Mouse (Mus musculus) right cerebral cortex, postnatal 10 days (tissue): ENCODE data around the gene Tnfrsf17.
"Not testable (repeated sequence)": the region's sequence is repeated elsewhere in the genome, so short reads cannot be mapped to it uniquely, and the experiment has no call there.

Experiments used
- DNase-seq, 2 experiments: peaks; one replicate each; pipeline ENCODE4 v3.0.0; 2021; ENCODE audit warnings: low spot score in 2 of 2

Gene Tnfrsf17

GRCm38 (mm10) chr16:11313512-11313911 lies at the start of gene Tnfrsf17:
Gene Tnfrsf17, plus strand, starts transcription at chr16:11313812.
- no peak for DNase-seq

DNA sequence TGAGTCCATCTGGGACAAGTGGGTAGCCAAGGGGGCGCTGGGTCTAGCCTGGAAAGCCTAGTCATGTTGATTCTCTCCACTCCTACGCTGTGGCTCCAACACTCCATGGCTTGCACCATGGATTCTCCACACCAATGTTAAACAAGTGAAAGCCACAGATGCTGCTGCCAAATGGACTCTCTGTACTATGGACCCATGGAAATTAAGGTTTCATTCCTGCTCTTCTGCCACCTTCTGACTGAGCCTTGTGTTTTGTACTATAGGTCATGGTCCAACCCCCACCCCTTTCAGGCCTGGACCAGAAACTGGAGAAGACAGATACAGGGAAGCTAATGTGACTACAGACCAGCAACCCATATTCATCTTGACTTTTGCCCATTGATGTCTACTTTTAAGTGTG lies 47.1 kb upstream of the Tnfrsf17 start:
- DNase-seq, result no peak

GRCm38 (mm10) chr16:11269808-11270207 lies 43.8 kb upstream of the Tnfrsf17 start:
- no peak for DNase-seq

DNA sequence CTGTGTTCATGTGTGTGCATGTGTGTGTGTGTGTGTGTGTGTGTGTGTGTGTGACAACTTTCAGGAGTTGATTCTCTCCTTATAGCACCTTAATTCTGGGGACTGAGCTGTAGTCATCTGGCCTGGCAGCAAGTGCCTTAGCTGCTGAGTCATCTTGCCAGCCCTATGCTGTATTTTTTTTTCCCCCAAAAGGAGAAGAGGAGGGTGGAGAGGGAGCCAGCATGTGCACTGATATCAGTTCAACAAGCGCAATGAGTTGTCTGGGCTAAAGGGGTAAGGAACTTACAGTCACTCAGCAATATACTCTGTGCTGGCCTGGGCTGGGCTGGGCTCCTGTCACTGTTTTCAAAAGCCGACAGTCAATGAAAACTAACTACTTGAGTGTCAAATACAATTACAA lies 43.0 kb upstream of the Tnfrsf17 start:
- DNase-seq, result peak in 1 of 2 experiments; percentile 22

DNA sequence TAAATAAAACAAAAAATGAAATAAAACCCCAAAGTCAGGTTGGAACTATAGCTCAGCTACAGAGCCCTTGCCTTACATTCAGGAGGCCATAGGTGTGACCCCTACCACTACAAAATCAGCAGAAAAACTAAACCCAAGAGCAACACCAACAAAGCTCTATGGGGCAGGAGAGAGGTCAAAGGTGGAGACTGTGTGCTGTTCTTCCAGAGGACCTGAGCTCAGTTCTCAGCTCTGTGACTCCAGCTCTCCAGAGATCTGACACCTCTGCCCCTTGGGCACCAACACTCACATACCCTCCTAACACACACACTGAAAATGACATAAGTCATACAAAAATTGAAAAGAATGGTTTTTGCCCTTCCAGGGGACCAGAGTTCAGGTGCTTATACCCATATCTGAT lies 42.5 kb upstream of the Tnfrsf17 start:
- no peak for DNase-seq

GRCm38 (mm10) chr16:11276888-11277287 lies 36.7 kb upstream of the Tnfrsf17 start:
- no peak for DNase-seq

GRCm38 (mm10) chr16:11278778-11279177 lies 34.8 kb upstream of the Tnfrsf17 start:
- no peak for DNase-seq

- DNase-seq, result peak; percentile 49 to 61
Observed at GRCm38 (mm10) chr16:11282655-11283232, 30.9 kb upstream of the Tnfrsf17 start.

GRCm38 (mm10) chr16:11284881-11285280 lies 28.7 kb upstream of the Tnfrsf17 start:
- DNase-seq, result no peak

DNA sequence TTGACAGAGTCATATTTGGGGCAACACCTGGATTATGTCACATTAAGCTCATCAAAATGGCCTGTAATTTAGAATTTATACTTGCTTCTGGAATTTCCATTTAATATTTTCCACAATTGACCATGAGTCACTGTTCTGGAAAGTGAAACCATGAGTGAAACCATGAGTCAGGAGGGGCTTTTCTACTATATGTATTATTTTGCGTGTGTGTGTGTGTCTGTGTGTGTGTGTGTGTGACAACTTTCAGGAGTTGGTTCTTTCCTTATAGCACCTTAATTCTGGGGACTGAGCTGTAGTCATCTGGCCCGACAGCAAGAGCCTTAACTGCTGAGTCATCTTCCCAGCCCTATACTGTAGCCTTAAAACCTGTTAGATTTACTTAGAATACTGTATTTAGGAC lies 27.7 kb upstream of the Tnfrsf17 start:
- no peak for DNase-seq

DNA sequence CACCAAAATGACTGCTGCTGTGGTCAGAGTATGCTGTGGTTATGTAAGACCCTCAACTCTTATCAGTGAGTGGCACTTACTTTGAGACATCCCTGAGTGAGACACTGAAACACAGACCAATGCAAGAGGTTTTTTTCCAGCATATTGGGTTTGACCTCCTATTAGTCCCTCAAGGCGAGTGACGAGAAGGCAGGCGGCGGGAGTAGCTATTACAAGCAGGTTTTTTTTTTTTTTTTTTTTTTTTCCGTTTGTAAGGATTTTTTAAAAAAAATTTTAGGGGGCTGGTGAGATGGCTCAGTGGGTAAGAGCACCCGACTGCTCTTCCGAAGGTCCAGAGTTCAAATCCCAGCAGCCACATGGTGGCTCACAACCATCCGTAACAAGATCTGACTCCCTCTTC lies 24.7 kb upstream of the Tnfrsf17 start:
- not testable (repeated sequence) for DNase-seq

DNA sequence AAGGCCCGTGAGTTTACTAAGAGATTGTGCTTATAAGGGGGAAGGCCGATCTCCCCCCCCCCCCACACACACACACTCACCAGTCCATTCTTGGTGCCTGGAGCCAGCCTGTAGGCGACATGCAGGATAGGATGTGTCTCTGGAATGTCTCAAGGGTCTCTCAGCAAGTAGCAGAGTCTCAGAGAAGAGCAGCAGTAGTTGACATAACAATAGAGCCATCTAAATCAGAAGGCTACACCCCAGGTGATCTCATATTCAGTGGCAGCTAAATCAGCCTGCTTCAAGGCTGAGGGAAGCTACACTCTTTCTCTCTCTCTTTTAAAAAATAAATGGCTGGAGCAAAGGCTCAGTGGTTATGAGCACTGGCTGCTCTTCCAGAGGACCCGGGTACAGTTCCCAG lies 18.0 kb upstream of the Tnfrsf17 start:
- not testable (repeated sequence) for DNase-seq

- peak in 1 of 2 experiments; percentile 33 for DNase-seq
Observed at GRCm38 (mm10) chr16:11297700-11298099, 15.9 kb upstream of the Tnfrsf17 start.

DNA sequence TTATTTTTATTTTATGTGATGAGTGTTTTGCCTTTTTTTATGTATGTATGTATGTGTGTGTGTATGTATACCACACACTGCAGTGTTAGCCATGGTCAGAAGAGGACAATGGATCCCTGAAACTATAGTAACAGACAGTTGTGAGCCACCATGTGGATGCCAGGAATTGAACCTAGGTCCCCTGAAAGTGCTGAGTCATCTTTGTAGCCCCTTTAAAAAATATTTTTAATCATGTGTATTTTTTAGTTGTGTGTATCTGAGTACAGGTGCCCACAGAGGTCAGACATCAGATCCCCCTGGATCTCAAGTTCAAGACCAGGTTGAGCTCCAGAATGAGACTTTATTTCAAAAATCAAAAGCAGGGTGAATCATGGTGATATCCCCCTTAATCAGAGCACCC lies 9.9 kb upstream of the Tnfrsf17 start:
- no peak for DNase-seq

DNA sequence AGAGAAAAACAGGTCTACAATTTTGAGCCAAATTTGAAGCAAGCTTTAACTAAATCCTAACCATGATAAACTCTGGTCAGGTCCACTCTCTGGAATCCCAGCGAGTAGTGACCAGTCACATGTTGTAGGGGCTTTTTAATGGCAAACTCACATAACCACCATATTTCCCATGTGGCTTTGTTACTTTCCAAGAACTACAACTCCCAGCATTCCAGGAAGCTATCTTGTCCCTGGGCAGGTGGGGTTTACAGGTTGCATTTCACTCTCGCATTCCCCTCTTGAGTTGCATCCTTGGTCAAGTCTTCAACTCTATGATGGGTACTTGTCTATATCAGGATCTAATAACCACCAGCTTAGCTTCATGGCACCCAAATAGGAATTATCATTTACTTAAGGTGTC lies 8.1 kb upstream of the Tnfrsf17 start:
- DNase-seq, result no peak

GRCm38 (mm10) chr16:11315786-11316320 lies 2.2 kb downstream of the Tnfrsf17 start:
- no peak for DNase-seq

DNA sequence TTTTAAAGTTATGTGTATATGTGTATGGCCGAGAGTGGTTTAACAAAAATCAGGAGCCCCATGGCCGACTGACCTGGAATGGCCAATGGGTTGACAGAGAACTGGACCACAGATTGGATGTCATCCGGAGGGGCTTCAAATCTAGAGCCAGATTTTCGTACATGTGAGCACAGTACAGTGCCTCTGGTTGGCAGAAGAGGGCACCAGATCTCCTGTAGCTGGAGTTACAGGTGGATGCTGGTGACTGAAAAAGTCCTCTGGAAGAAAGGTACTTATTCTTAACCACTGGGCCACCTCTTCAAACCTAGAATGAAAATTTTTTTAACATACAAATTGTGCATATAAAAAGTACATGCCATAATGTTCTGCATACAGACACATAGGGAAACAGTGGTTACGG lies 3.1 kb downstream of the Tnfrsf17 start:
- no peak for DNase-seq

GRCm38 (mm10) chr16:11317324-11317723 lies 3.7 kb downstream of the Tnfrsf17 start:
- peak; percentile 22 to 38 for DNase-seq

DNA sequence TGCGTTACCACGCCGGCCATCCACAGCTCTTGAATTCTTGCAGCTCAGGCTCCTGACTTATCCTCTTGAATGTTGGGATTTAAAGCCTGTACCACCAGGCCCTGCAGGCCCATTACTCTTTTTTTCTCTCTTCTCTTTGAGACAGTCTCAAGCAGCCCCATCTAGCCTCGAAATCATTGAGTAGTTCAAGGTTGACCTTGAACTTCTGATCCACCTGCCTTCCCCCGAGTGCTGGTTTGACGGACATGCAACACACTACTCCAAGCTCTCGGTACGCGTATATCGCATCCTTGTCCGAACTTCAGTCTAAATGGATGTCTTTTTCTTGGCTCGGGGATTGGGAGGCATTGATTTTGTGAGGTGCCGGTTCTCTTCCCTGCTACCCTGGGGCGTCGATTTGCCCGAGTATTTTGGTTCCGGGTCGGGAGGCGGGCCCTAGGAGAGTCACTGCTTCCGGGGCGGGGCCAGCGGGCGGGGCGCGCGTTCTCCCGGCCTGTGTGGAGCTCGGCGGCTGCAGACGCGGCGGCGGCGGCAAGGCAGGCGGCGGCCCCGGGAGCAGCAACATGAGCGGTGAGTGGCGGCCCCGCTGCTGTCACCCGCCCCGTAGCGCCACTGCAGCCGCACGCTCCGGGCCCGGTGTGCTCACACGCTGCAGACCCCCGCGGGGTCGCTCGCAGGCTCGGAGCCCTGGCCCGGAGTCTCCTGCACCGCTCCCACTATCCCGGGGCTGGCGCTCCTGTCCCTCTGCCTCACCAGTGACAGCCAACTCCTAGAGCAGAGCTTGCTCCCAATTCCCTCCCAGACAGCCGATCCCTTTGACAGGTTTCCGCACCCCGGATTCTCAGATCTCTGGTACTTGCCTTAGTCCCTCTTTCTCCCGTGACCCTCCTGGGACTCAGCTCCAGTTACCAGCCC lies 9.1 kb downstream of the Tnfrsf17 start, which contains the start of gene Snx29:
Gene Snx29 (plus strand): TSS at position 500 of the 915 bp plus-strand sequence.
- DNase-seq, result peak; percentile 97 to 99

- DNase-seq, result no peak
Observed at GRCm38 (mm10) chr16:11323324-11324051, 9.9 kb downstream of the Tnfrsf17 start.

DNA sequence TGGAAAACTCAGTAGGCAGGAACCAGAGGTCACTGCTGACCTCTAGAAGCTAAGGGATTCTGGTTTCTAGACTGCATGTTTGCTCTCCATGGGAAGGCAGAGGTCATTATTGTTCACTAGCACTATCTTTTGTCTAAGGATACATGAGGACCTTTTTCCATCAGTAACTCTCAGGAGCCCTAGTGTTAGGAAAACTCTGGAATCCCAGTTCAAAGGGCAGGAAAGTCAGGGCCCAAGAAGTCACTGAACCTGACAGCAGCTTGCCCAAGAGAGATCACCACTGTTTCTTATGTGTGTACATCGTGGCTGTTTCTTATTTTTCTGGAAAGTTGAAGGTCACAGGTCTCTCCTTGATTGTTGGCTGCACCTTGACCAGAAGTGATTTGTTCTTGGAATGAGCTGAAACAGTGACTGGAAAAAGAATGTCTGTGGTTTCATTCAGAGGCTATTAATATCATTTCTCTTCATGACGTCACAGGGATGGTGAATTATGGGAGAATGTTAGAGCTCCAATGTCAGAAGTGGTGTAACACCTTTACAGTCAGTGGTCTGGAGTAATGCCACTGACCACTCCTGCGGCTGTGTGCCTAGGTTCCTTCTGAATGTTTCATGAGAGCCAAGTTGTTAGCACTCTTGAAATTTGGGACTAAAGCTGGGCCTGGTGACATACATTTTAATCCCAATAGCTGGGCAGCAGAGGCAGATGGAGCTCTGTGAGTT lies 16.6 kb downstream of the Tnfrsf17 start:
- no peak for DNase-seq
